Comparison of ENCODE assay signal across 28 mouse cellular contexts in the genomic region with DNA sequence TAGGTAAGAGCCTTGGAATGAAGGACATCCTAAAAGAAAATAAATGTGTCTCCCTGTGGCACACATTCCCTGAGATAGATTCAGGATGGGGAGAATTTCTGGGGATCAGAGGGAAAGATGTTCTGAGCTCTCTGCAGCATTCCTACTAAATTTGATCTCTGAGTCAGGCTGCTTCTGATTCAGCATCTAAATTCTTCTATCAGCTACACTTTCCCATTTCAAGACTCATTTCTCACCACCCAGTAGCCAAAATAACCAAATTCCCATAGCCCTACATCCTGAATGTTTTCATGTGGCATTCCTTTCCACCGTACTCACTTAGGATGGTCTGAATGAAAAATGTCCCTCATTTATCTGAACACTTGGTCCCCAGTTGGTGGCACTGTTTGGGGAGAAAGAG.
"Had no signal": no experiment of that assay in that cellular context is flagged by ENCODE, and none has a peak within 500 bp of the region (broad histone marks: within the 10 kb centered on the region; RNA-seq: fewer than 3 reads in every experiment).

No protein-coding gene starts in this region.

- H3K27ac ChIP-seq: heart, adult 2 months; heart, embryonic 13.5 days; heart, embryonic 15.5 days; hindbrain, embryonic 13.5 days; hindbrain, embryonic 15.5 days; hindbrain, postnatal 0 days; kidney, embryonic 15.5 days; kidney, postnatal 0 days; limb, embryonic 13.5 days; limb, embryonic 15.5 days; liver, embryonic 13.5 days; liver, embryonic 15.5 days had no signal

- H3K4me3 ChIP-seq: heart, adult 2 months; heart, embryonic 13.5 days; heart, embryonic 15.5 days; hindbrain, embryonic 13.5 days; hindbrain, embryonic 15.5 days; kidney, embryonic 15.5 days; limb, embryonic 13.5 days; limb, embryonic 15.5 days; liver, embryonic 13.5 days; liver, embryonic 15.5 days had no signal

- ATAC-seq: hindbrain, postnatal 0 days; intestine, embryonic 16.5 days; liver, postnatal 0 days had no signal

- DNase-seq: gastrocnemius, postnatal 14 days; gastrocnemius, postnatal 36 days; heart, adult 11 months; heart, adult 2 months; heart, postnatal 14 days; heart, postnatal 36 days; kidney, adult 11 months; kidney, adult 2 months; kidney, adult 9 months; kidney, postnatal 14 days; kidney, postnatal 36 days; layer of hippocampus, adult 9-11 months; layer of hippocampus, postnatal 36 days; left cerebral cortex, postnatal 4 days; liver, embryonic 13.5 days; liver, postnatal 0 days had no signal

- H3K9me3 ChIP-seq: heart, embryonic 13.5 days; heart, embryonic 15.5 days; hindbrain, embryonic 13.5 days; hindbrain, embryonic 15.5 days; kidney, embryonic 15.5 days; limb, embryonic 13.5 days; limb, embryonic 15.5 days; liver, embryonic 13.5 days; liver, embryonic 15.5 days had no signal

- H3K9ac ChIP-seq: heart, embryonic 13.5 days; heart, embryonic 15.5 days; hindbrain, embryonic 13.5 days; hindbrain, embryonic 15.5 days; kidney, embryonic 15.5 days; limb, embryonic 13.5 days; limb, embryonic 15.5 days; liver, embryonic 13.5 days; liver, embryonic 15.5 days; liver, postnatal 0 days had no signal

- H3K27me3 ChIP-seq: heart, embryonic 13.5 days; heart, embryonic 15.5 days; hindbrain, embryonic 13.5 days; hindbrain, embryonic 15.5 days; kidney, embryonic 15.5 days; limb, embryonic 13.5 days; limb, embryonic 15.5 days; liver, embryonic 13.5 days; liver, embryonic 15.5 days had no signal

- H3K4me1 ChIP-seq: heart, embryonic 13.5 days; heart, embryonic 15.5 days; hindbrain, embryonic 13.5 days; hindbrain, embryonic 15.5 days; kidney, embryonic 15.5 days; limb, embryonic 13.5 days; limb, embryonic 15.5 days; liver, embryonic 13.5 days; liver, embryonic 15.5 days had no signal

- H3K36me3 ChIP-seq: heart, embryonic 13.5 days; heart, embryonic 15.5 days; hindbrain, embryonic 13.5 days; hindbrain, embryonic 15.5 days; kidney, embryonic 15.5 days; limb, embryonic 13.5 days; limb, embryonic 15.5 days; liver, embryonic 13.5 days; liver, embryonic 15.5 days had no signal

- H3K4me2 ChIP-seq: heart, embryonic 11.5 days; heart, embryonic 13.5 days; heart, embryonic 15.5 days; hindbrain, embryonic 13.5 days; hindbrain, embryonic 15.5 days; kidney, embryonic 15.5 days; limb, embryonic 13.5 days; limb, embryonic 15.5 days; liver, embryonic 13.5 days; liver, embryonic 15.5 days had no signal
